Mouse (Mus musculus) olfactory bulb, adult 2 months (tissue): ENCODE measurements around the gene Trim68. TPM values are rescaled to one million over a fixed set of nuclear protein-coding genes. Genes with fewer than 3 reads are reported as not detected.

Experiments
- H3K27ac ChIP-seq: fragments of 200-500 bp; 2 replicates; pipeline ENCODE4 v1.5.1; 2012; ENCODE audit warnings: low read depth, low read length; ENCODE audit not compliant: insufficient read depth
- H3K4me1 ChIP-seq: fragments of 200-500 bp; 2 replicates; pipeline ENCODE4 v1.6.1; 2012; ENCODE audit warnings: low read length; ENCODE audit not compliant: control insufficient read depth, insufficient read depth
- H3K4me3 ChIP-seq: fragments of 200-500 bp; 2 replicates; pipeline ENCODE4 v1.5.1; 2012; ENCODE audit warnings: mild to moderate bottlenecking, low read depth, low read length, moderate library complexity; ENCODE audit not compliant: insufficient read depth
- CTCF ChIP-seq: fragments of 200-500 bp; IDR thresholded peaks from 2 replicates; pipeline ENCODE4 v1.5.1; 2012; ENCODE audit warnings: low read depth, mild to moderate bottlenecking, low read length, moderate library complexity; ENCODE audit not compliant: insufficient read depth
- POLR2A ChIP-seq: fragments of 200-500 bp; IDR thresholded peaks from 2 replicates; pipeline ENCODE4 v1.6.1; 2012; ENCODE audit warnings: mild to moderate bottlenecking, low read depth, low read length, moderate library complexity; ENCODE audit not compliant: insufficient read depth
- WGBS: fragments of 180-500 bp; shearing (Covaris S2); methylation state at CpG from one replicate; pipeline ENCODE4 v1.1.7; 2018; 5-methylcytosine and 5-hydroxymethylcytosine counted together
- polyA plus RNA-seq: library from polyadenylated mRNA; stranded (reverse); fragments of >200 nt; gene quantifications from 2 replicates; pipeline ENCODE4 v1.2.4, GENCODE M21; 2012; ENCODE audit warnings: low replicate concordance; ENCODE audit not compliant: missing spikeins, insufficient read depth, insufficient read length

Trim68 gene
- not detected in 2 replicates for polyA plus RNA-seq

GRCm38 (mm10) chr7:102686944-102687501, at the start of gene Trim68:
Gene Trim68, minus strand, starts transcription at chr7:102687327.
- H3K4me3 ChIP-seq, result peak within 1 kb of the TSS; percentile 63
- peak within 1 kb of the TSS; percentile 22 for H3K27ac ChIP-seq
- TF ChIP-seq CTCF (no peak), POLR2A (peak; percentile 49; the same call in 1 of the 2 replicates)
- under 1% methylated on average over 40 of the region's 40 CpGs for WGBS
- no peaks in the 10 kb centered on the region for H3K4me1 ChIP-seq

GRCm38 (mm10) chr7:102733793-102734192, 46.7 kb upstream of the Trim68 start:
- H3K27ac ChIP-seq, result no peak overlapping the region
- no peak overlapping the region for H3K4me3 ChIP-seq
- TF ChIP-seq CTCF (no peak), POLR2A (no peak)
- 77% methylated on average over 1 of the region's 1 CpGs for WGBS
- H3K4me1 ChIP-seq, result no peaks in the 10 kb centered on the region

- H3K4me3 ChIP-seq, result no peak within 1 kb of the TSS
- no peak within 1 kb of the TSS for H3K27ac ChIP-seq
- no peaks in the 10 kb centered on the region for H3K4me1 ChIP-seq
- TF ChIP-seq POLR2A, result no peak
- no peak for TF ChIP-seq CTCF
Observed at GRCm38 (mm10) chr7:102727391-102727790, 40.3 kb upstream of the Trim68 start, which contains the start of gene Olfr559. Gene Olfr559, minus strand, starts transcription at chr7:102727491.

- no peak for TF ChIP-seq POLR2A
- TF ChIP-seq CTCF, result no peak
- Histone ChIP-seq H3K4me1 (no peaks in the 10 kb centered on the region), H3K4me3 (no peak within 1 kb of the TSS), H3K27ac (no peak within 1 kb of the TSS)
- 38% methylated on average over 1 of the region's 1 CpGs for WGBS
Observed at GRCm38 (mm10) chr7:102718970-102719369, 31.8 kb upstream of the Trim68 start, which contains the start of gene Olfr33. Gene Olfr33, minus strand, starts transcription at chr7:102719070.

GRCm38 (mm10) chr7:102701915-102702314, 14.8 kb upstream of the Trim68 start, which contains the start of gene Olfr558:
Gene Olfr558, plus strand, starts transcription at chr7:102702215.
- H3K4me3 ChIP-seq, result no peak within 1 kb of the TSS
- no peak within 1 kb of the TSS for H3K27ac ChIP-seq
- TF ChIP-seq POLR2A (no peak), CTCF (no peak)
- H3K4me1 ChIP-seq, result no peaks in the 10 kb centered on the region

- WGBS, result 91% methylated on average over 7 of the region's 7 CpGs
- TF ChIP-seq CTCF (no peak), POLR2A (no peak)
Observed at GRCm38 (mm10) chr7:102698461-102698860, 11.3 kb upstream of the Trim68 start.

GRCm38 (mm10) chr7:102695358-102696125, 8.4 kb upstream of the Trim68 start, which contains the start of gene Olfr557:
Gene Olfr557, plus strand, starts transcription at chr7:102695910.
- Histone ChIP-seq H3K27ac (no peak within 1 kb of the TSS), H3K4me1 (no peaks in the 10 kb centered on the region), H3K4me3 (no peak within 1 kb of the TSS)
- TF ChIP-seq POLR2A (no peak), CTCF (no peak)
- WGBS, result 76% methylated on average over 5 of the region's 5 CpGs

More at GRCm38 (mm10) chr7:102698461-102698860, 11.3 kb upstream of the Trim68 start:
- no peak overlapping the region for H3K4me3 ChIP-seq
- H3K27ac ChIP-seq, result no peak overlapping the region
- no peaks in the 10 kb centered on the region for H3K4me1 ChIP-seq

GRCm38 (mm10) chr7:102681916-102682315, 5.2 kb downstream of the Trim68 start:
- TF ChIP-seq POLR2A, result no peak
- TF ChIP-seq CTCF, result no peak
- no peak overlapping the region for H3K27ac ChIP-seq
- no peak overlapping the region for H3K4me3 ChIP-seq
- WGBS, result 90% methylated on average over 1 of the region's 1 CpGs
- no peaks in the 10 kb centered on the region for H3K4me1 ChIP-seq

GRCm38 (mm10) chr7:102676225-102676624, 10.9 kb downstream of the Trim68 start:
- TF ChIP-seq POLR2A, result no peak
- no peak for TF ChIP-seq CTCF
- no peaks in the 10 kb centered on the region for H3K4me1 ChIP-seq
- H3K4me3 ChIP-seq, result no peak overlapping the region
- WGBS, result 92% methylated on average over 2 of the region's 2 CpGs
- H3K27ac ChIP-seq, result no peak overlapping the region
